Mouse (Mus musculus) bone marrow macrophage, adult 2 months (primary cell): Measurements from ENCODE around the gene B230118H07Rik. TPM values are rescaled to one million over a fixed set of nuclear protein-coding genes. Genes with fewer than 3 reads are reported as not detected.

Experiments used
- H3K27ac ChIP-seq: 2 replicates; pipeline ENCODE4 v1.5.1; 2012; ENCODE audit warnings: low read depth, low read length; ENCODE audit not compliant: insufficient read depth
- H3K4me1 ChIP-seq: 2 replicates; pipeline ENCODE4 v1.6.1; 2012; ENCODE audit warnings: low read length; ENCODE audit not compliant: control insufficient read depth, insufficient read depth
- H3K4me3 ChIP-seq: 2 replicates; pipeline ENCODE4 v1.5.1; 2012; ENCODE audit warnings: mild to moderate bottlenecking, low read length, moderate library complexity; ENCODE audit not compliant: insufficient read depth
- CTCF ChIP-seq: IDR thresholded peaks from 2 replicates; pipeline ENCODE4 v1.5.1; 2012; ENCODE audit warnings: low read depth, mild to moderate bottlenecking, low read length, moderate library complexity
- POLR2A ChIP-seq: IDR thresholded peaks from 2 replicates; pipeline ENCODE4 v1.6.1; 2012; ENCODE audit warnings: mild to moderate bottlenecking, low read depth, low read length, borderline replicate concordance
- polyA plus RNA-seq: library from polyadenylated mRNA; stranded (reverse); fragments of >200 nt; gene quantifications from 2 replicates; pipeline ENCODE4 v1.2.4, GENCODE M21; 2012; ENCODE audit not compliant: missing spikeins, insufficient read depth, insufficient read length

Gene B230118H07Rik
- polyA plus RNA-seq, 1 experiment: 24.2 TPM

DNA sequence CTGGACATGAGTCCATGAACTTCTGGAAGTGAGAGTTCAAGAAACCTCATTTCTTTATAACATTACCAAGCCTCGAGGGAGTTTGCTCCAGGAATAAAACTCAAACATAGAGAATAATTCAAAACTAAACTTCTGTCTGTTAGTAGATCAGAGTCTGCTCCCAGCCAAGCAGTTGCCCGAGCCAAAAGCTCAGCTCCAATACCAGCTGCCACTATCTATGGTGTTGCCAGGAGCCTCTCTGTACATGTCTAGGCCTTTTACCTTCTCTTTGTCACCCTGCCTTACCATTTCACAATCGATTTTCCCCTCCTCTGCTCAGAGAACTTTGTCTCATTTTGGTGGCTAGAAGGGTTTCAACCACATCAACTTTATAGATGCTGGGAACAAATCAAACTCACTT lies 24.2 kb upstream of the B230118H07Rik start:
- H3K27ac ChIP-seq: no peak overlapping the region
- no peak for TF ChIP-seq CTCF
- no peak for TF ChIP-seq POLR2A
- peaks cover 4% of the 10 kb centered on the region for H3K4me1 ChIP-seq
- H3K4me3 ChIP-seq: no peak overlapping the region

DNA sequence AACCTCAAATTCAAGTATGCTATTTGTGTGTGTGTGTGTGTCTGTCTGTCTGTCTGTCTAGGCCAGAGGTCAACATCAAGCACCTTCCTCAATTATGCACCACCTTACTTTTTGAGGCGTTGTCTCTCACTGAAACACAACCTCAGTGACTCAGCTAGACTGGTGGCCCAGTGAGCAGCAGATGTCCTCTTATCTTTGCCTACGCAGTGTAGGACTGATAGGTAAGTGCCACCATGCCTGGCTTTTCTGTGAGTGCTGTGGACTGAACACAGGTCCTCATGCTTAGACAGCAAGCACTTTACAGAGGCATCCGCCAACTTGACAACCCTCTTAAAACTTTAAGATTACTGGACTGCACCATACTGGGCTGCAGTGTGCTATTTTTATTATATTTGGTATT lies 19.4 kb upstream of the B230118H07Rik start:
- no peak overlapping the region for H3K4me3 ChIP-seq
- H3K27ac ChIP-seq: no peak overlapping the region
- TF ChIP-seq POLR2A: no peak
- no peak for TF ChIP-seq CTCF
- H3K4me1 ChIP-seq: no peaks in the 10 kb centered on the region

DNA sequence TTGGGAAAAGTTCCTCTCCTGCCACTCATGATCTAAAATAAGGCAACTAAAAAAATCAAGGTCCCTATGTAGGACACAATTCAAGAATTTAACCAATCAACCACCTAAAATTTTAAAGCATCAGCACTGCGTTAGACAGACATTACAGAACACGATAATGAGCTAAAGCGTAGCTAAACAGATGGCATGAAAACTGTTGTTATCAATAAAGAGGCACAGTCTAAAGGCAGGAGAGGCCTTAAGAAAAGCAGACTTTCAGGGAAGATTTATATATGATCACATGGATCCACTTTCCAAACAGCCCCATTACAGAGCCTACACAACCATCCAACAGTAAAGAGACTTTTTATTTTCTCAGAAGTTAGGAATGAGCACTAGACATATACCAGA lies 16.4 kb upstream of the B230118H07Rik start:
- Histone ChIP-seq H3K4me3 (no peak overlapping the region), H3K27ac (no peak overlapping the region), H3K4me1 (no peaks in the 10 kb centered on the region)
- TF ChIP-seq POLR2A: no peak
- no peak for TF ChIP-seq CTCF

DNA sequence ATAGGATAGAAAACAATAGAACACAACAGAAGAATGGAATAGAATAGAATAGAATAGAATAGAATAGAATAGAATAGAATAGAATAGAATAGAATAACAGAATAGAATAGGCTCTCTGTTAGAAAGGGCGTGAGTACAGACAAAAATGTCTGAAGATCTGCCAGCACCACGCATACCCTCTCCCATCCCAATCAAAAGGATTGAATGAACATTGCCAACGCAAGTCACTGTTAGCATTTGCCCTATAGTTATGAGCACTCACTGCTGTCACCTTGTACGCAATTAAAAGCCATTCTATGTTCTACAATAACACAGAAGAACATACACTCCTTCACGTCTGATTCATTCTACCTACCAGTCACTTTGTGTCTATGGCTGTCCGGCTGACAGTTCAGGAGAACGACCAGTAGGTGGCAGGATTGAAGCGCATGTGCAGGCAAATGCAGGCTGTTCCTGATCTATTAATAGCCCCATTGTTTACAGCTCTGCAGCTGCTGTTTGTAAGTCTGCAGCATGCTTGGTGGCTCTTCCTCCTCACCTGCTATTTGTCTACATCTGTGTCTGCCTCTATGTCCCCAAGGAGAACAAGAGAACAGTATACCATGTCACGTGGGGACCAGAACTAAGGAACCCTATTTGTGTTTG lies 15.8 kb upstream of the B230118H07Rik start:
- H3K4me3 ChIP-seq: no peak overlapping the region

GRCm38 (mm10) chr2:101660536-101660935 lies 11.2 kb upstream of the B230118H07Rik start:
- TF ChIP-seq POLR2A (no peak), CTCF (no peak)
- H3K4me1 ChIP-seq: no peaks in the 10 kb centered on the region

More for the DNA sequence above, 15.8 kb upstream of the B230118H07Rik start:
- TF ChIP-seq POLR2A (no peak), CTCF (peak; percentile 58)
- H3K4me1 ChIP-seq: no peaks in the 10 kb centered on the region
- H3K27ac ChIP-seq: no peak overlapping the region

GRCm38 (mm10) chr2:101652921-101653597 lies 3.7 kb upstream of the B230118H07Rik start:
- H3K4me3 ChIP-seq: no peak overlapping the region
- H3K4me1 ChIP-seq: no peaks in the 10 kb centered on the region
- TF ChIP-seq POLR2A (no peak), CTCF (peak; percentile 44)
- H3K27ac ChIP-seq: no peak overlapping the region

More at GRCm38 (mm10) chr2:101660536-101660935, 11.2 kb upstream of the B230118H07Rik start:
- Histone ChIP-seq H3K4me3 (no peak overlapping the region), H3K27ac (no peak overlapping the region)

GRCm38 (mm10) chr2:101652204-101652920 lies 3.0 kb upstream of the B230118H07Rik start:
- Histone ChIP-seq H3K27ac (no peak overlapping the region), H3K4me3 (peak overlapping the region; percentile 15; the same call in 1 of the 2 replicates), H3K4me1 (no peaks in the 10 kb centered on the region)
- TF ChIP-seq CTCF (no peak), POLR2A (no peak)

DNA sequence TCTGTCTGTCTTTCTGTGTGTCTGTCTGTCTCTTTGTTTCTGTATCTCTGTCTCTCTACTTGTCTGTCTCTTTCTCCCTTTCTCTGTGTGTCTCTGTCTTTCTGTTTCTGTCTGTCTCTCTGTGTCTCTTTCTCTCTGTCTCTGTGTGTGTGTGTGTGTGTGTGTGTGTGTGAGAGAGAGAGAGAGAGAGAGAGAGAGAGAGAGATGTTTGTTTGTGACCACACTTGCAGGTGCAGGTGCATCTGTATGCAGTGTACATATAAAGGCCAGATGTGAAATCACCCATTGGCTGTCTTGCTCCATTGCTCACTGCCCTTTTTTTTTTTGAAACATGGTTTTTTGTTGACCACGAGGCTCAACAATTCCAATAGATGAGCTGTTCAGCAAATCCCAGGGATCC lies 1.1 kb upstream of the B230118H07Rik start:
- no peak overlapping the region for H3K4me3 ChIP-seq
- TF ChIP-seq POLR2A (no peak), CTCF (no peak)
- no peaks in the 10 kb centered on the region for H3K4me1 ChIP-seq
- no peak overlapping the region for H3K27ac ChIP-seq

- TF ChIP-seq POLR2A (no peak), CTCF (no peak)
- H3K27ac ChIP-seq: no peak overlapping the region
- no peak overlapping the region for H3K4me3 ChIP-seq
- no peaks in the 10 kb centered on the region for H3K4me1 ChIP-seq
These were observed 971 bp downstream of the B230118H07Rik start for GRCm38 (mm10) chr2:101648361-101648760.

DNA sequence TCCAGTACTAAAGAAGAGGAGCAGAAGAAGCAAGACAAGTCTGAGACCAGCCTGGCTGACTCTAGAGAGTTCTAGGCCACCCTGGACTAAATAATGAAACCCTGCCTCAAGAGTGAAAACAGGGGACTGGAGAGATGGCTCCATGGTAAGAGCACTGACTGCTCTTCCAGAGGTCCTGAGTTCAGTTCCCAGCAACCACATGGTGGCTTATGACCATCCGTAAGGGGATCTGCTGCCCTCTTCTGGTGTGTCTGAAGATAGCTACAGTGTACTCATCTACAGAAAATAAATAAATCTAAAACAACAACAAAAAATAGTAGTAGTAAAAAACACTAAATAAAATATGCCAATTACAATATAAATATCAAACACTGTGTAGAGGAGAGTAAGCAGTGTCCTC lies 3.5 kb downstream of the B230118H07Rik start:
- TF ChIP-seq CTCF (no peak), POLR2A (no peak)
- H3K27ac ChIP-seq: no peak overlapping the region
- H3K4me3 ChIP-seq: no peak overlapping the region
- H3K4me1 ChIP-seq: no peaks in the 10 kb centered on the region
